ENCODE assay signal across 9 mouse cellular contexts in the genomic region with DNA sequence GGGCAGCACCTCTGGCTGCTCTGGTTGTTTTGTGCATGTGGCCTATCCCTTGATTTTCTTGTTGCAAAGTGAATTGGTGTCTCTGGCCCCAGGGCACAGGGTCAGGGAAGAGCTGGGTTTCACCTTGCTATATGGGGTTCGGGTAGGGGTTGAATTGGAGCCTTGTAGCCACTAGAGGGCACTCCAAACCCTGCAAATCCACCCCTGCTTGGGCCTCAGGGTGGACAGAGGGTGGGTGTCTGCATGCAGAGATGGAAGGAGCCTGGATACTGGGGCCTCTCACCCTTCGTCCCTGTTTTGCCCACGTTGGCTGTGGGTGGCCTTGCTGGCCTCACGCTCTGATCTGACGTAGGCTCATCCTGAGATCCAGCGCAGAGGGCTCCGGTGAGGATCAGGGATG. TPM values are rescaled to one million over a fixed set of nuclear protein-coding genes. Genes with fewer than 3 reads are reported as not detected.
DNase-seq lines count a peak whose midpoint lies in the region; ATAC-seq and TF ChIP-seq lines count a peak whose summit lies in the region.
"Had no signal": no experiment of that assay in that cellular context is flagged by ENCODE, and none has a peak within 500 bp of the region (broad histone marks: within the 10 kb centered on the region; RNA-seq: fewer than 3 reads in every experiment).

No protein-coding gene starts in this region.

- no peak overlapping the region for H3K4me3 ChIP-seq in forebrain, embryonic 16.5 days (replicated peaks; ENCODE audit: low read length)
- no peak overlapping the region for H3K4me3 ChIP-seq in hindbrain, postnatal 0 days (ENCODE audit: low read length)
- H3K4me3 ChIP-seq in spleen, adult 2 months (ENCODE audit: extremely low read depth, insufficient read depth, insufficient read length): no peak overlapping the region

- intact Hi-C loops in left cerebral cortex, postnatal 25 days (cut with DNase I): loop anchor here (5.0 to 10.0 kb wide), 3 partner anchors 374 to 782 kb away; a partner anchor contains a TSS

- H3K9ac ChIP-seq in forebrain, embryonic 16.5 days (replicated peaks; ENCODE audit: low read depth, low read length): no peak overlapping the region
- H3K9ac ChIP-seq in hindbrain, postnatal 0 days (replicated peaks; ENCODE audit: low read length): no peak overlapping the region

- no peaks in the 10 kb centered on the region for H3K36me3 ChIP-seq in forebrain, embryonic 16.5 days (ENCODE audit: control insufficient read depth, insufficient read depth)
- no peaks in the 10 kb centered on the region for H3K36me3 ChIP-seq in hindbrain, postnatal 0 days (ENCODE audit: insufficient read depth, low read length)
- H3K36me3 ChIP-seq in spleen, adult 2 months (ENCODE audit: control insufficient read depth, insufficient read depth, low read length): no peaks in the 10 kb centered on the region

- ATAC-seq in forebrain, embryonic 16.5 days: peak; percentile 71
- peak; percentile 81 for ATAC-seq in hindbrain, postnatal 0 days
- ATAC-seq: Patski had no signal

- DNase-seq in gastrocnemius, adult 18-20 months (ENCODE audit: low spot score): peak; percentile 46
- no peak for DNase-seq in gastrocnemius, postnatal 25 days
- peak; percentile 64 to 73 for DNase-seq in cerebellum, adult 18-20 months
- peak; percentile 87 for DNase-seq in hindbrain, postnatal 0 days (ENCODE audit: low spot score)
- DNase-seq in left cerebral cortex, postnatal 25 days (ENCODE audit: low spot score in 2 of 2): peak; percentile 55 to 59
- peak; percentile 86 for DNase-seq in mesoderm, embryonic 11.5 days (ENCODE audit: low read depth, low spot score)
- DNase-seq in spleen, adult 2 months (ENCODE audit: low read depth in 1 of 2, low spot score in 2 of 2): peak in 1 of 2 experiments; percentile 47

- no peaks in the 10 kb centered on the region for H3K9me3 ChIP-seq in forebrain, embryonic 16.5 days (ENCODE audit: control insufficient read depth, low read length)
- H3K9me3 ChIP-seq in hindbrain, postnatal 0 days (ENCODE audit: low read length): no peaks in the 10 kb centered on the region

- WGBS in forebrain, embryonic 16.5 days: 25% methylated on average over 7 of the region's 7 CpGs
- 30% methylated on average over 7 of the region's 7 CpGs for WGBS in hindbrain, postnatal 0 days
- 51% methylated on average over 7 of the region's 7 CpGs for WGBS in spleen, adult 2 months

- no peak for TF ChIP-seq POLR2A in spleen, adult 2 months (IDR thresholded peaks at IDR 0.05; ENCODE audit: low read depth, low read length)

- H3K27ac ChIP-seq in forebrain, embryonic 16.5 days (ENCODE audit: low read length): no peak overlapping the region
- H3K27ac ChIP-seq in hindbrain, postnatal 0 days: no peak overlapping the region
- H3K27ac ChIP-seq in spleen, adult 2 months (ENCODE audit: insufficient read depth, low read length): no peak overlapping the region

- H3K27me3 ChIP-seq in forebrain, embryonic 16.5 days (replicated peaks; ENCODE audit: control insufficient read depth, insufficient read depth, low read length): no peaks in the 10 kb centered on the region
- no peaks in the 10 kb centered on the region for H3K27me3 ChIP-seq in hindbrain, postnatal 0 days (ENCODE audit: insufficient read depth, low read length)
- no peaks in the 10 kb centered on the region for H3K27me3 ChIP-seq in spleen, adult 2 months (ENCODE audit: control insufficient read depth, insufficient read depth, low read length)
- H3K27me3 ChIP-seq: Patski had no signal

- H3K4me2 ChIP-seq in forebrain, embryonic 16.5 days (ENCODE audit: low read length): no peak overlapping the region
- H3K4me2 ChIP-seq in hindbrain, postnatal 0 days (ENCODE audit: low read depth, low read length): no peak overlapping the region

- TF ChIP-seq CTCF in hindbrain, postnatal 0 days (IDR thresholded peaks at IDR 0.05; ENCODE audit: low read depth): peak; percentile 87
- peak; percentile 64; the same call in 1 of the 2 replicates for TF ChIP-seq CTCF in spleen, adult 2 months (IDR thresholded peaks at IDR 0.05; ENCODE audit: extremely low read depth, insufficient read depth, insufficient read length, insufficient replicate concordance)

- H3K4me1 ChIP-seq in forebrain, embryonic 16.5 days (replicated peaks; ENCODE audit: control insufficient read depth, insufficient read depth, low read length): peaks cover 9% of the 10 kb centered on the region
- H3K4me1 ChIP-seq in hindbrain, postnatal 0 days (ENCODE audit: insufficient read depth, low read length): 0 out of 2 replicates have a peak, but pooled peaks cover 3% of the 10 kb centered on the region
- no peaks in the 10 kb centered on the region for H3K4me1 ChIP-seq in spleen, adult 2 months (ENCODE audit: control insufficient read depth, insufficient read depth, insufficient read length)

RNA-seq across cellular contexts. Expression of a gene that starts 28.9 kb away (rescaled TPM):
- 10 to 100 TPM; 79.2 to 85.8 TPM for total RNA-seq in gastrocnemius, adult 18-20 months (2021)
- total RNA-seq in gastrocnemius, postnatal 25 days (2021): 10 to 100 TPM; 67.1 to 71.0 TPM
- polyA plus RNA-seq in forebrain, embryonic 16.5 days (2015; fragmentation: Nextera tagmentation; extraction: Ambion mirVana): 273 and 275 TPM in 2 replicates
- total RNA-seq in hindbrain, postnatal 0 days (2014; rRNA removed): 225 and 245 TPM in 2 replicates
- polyA plus RNA-seq in hindbrain, postnatal 0 days (2015; fragmentation: Nextera tagmentation; extraction: Ambion mirVana): 236 and 242 TPM in 2 replicates
- total RNA-seq in left cerebral cortex, postnatal 25 days (2021): 100 to 1,000 TPM; 184 to 185 TPM
- polyA plus RNA-seq in spleen, adult 2 months (2012; rRNA removed): 85.9 and 94.1 TPM in 2 replicates
